Mouse (Mus musculus) midbrain, embryonic 16.5 days (tissue): ENCODE measurements around the gene Lrba. TPM values are rescaled to one million over a fixed set of nuclear protein-coding genes. Genes with fewer than 3 reads are reported as not detected.
A peak's percentile ranks its signal among the peaks of the same experiment; 100 is the strongest.

Experiments
- ATAC-seq: fragments of 200-750 bp; cut with Nextera tagmentation; 2 replicates; pipeline ENCODE4 v1.8.0; 2017; ENCODE audit warnings: moderate TSS enrichment
- H3K27ac ChIP-seq: fragments of 300-500 bp; sonication (generic); 2 replicates; pipeline ENCODE4 v1.5.1; 2014; ENCODE audit warnings: mild to moderate bottlenecking, low read length, mixed read lengths
- H3K27me3 ChIP-seq: fragments of 300-500 bp; sonication (generic); 2 replicates; pipeline ENCODE4 v1.6.1; 2014; ENCODE audit warnings: low read depth, low read length, mixed read lengths; ENCODE audit not compliant: control insufficient read depth, insufficient read depth
- H3K36me3 ChIP-seq: fragments of 300-500 bp; sonication (generic); 2 replicates; pipeline ENCODE4 v1.6.1; 2014; ENCODE audit warnings: mild to moderate bottlenecking, low read length, moderate library complexity, mixed read lengths; ENCODE audit not compliant: control insufficient read depth, insufficient read depth
- H3K4me1 ChIP-seq: fragments of 300-500 bp; sonication (generic); 2 replicates; pipeline ENCODE4 v1.6.1; 2014; ENCODE audit warnings: mild to moderate bottlenecking, low read length, mixed read lengths; ENCODE audit not compliant: control insufficient read depth, insufficient read depth
- H3K4me2 ChIP-seq: fragments of 300-500 bp; sonication (generic); 2 replicates; pipeline ENCODE4 v1.6.1; 2014; ENCODE audit warnings: mild to moderate bottlenecking, low read length, mixed read lengths
- H3K4me3 ChIP-seq: fragments of 300-500 bp; sonication (generic); 2 replicates; pipeline ENCODE4 v1.5.1; 2014; ENCODE audit warnings: low read depth, mild to moderate bottlenecking, low read length, moderate library complexity, mixed read lengths
- H3K9ac ChIP-seq: fragments of 300-500 bp; sonication (generic); 2 replicates; pipeline ENCODE4 v1.6.1; 2014; ENCODE audit warnings: low read depth, low read length, mixed read lengths
- H3K9me3 ChIP-seq: fragments of 300-500 bp; sonication (generic); replicated peaks from 2 replicates; pipeline ENCODE4 v1.6.1; 2014; ENCODE audit warnings: mild to moderate bottlenecking, low read length, mixed read lengths; ENCODE audit not compliant: control insufficient read depth, poor library complexity, severe bottlenecking
- WGBS: fragments of 180-500 bp; shearing (Covaris S2); extraction: QIAGEN DNeasy Blood & Tissue Kit; methylation state at CpG from one replicate; pipeline ENCODE4 v1.1.7; 2014; 5-methylcytosine and 5-hydroxymethylcytosine counted together
- polyA plus RNA-seq: library from polyadenylated mRNA; unstranded; fragments of >200 nt; fragmentation: Nextera tagmentation; extraction: Ambion mirVana; gene quantifications from 2 replicates; pipeline ENCODE4 v1.2.1, GENCODE M21; 2015

Lrba gene
- polyA plus RNA-seq, 1 experiment from 2014 or later, result 4.5 TPM

GRCm38 (mm10) chr3:86754595-86755557 is 530.4 kb downstream of the Lrba start:
- 0 out of 2 replicates have a peak overlapping the region, but pooled peaks have one; percentile 18 for H3K9ac ChIP-seq
- 50% methylated on average over 14 of the region's 14 CpGs for WGBS
- ATAC-seq, result peak; percentile 57

GRCm38 (mm10) chr3:86756548-86756947 is 532.1 kb downstream of the Lrba start:
- no peak for ATAC-seq
- Histone ChIP-seq H3K36me3 (no peaks in the 10 kb centered on the region), H3K4me3 (no peak overlapping the region), H3K4me2 (no peak overlapping the region), H3K9ac (no peak overlapping the region), H3K4me1 (peaks cover 5% of the 10 kb centered on the region; the same call in 1 of the 2 replicates), H3K9me3 (no peaks in the 10 kb centered on the region), H3K27ac (no peak overlapping the region), H3K27me3 (no peaks in the 10 kb centered on the region)
- 85% methylated on average over 1 of the region's 1 CpGs for WGBS

More at GRCm38 (mm10) chr3:86754595-86755557, 530.4 kb downstream of the Lrba start:
- H3K4me2 ChIP-seq, result peak overlapping the region; percentile 4; the same call in 1 of the 2 replicates
- H3K27ac ChIP-seq, result peak overlapping the region; percentile 10
- no peak overlapping the region for H3K4me3 ChIP-seq
- H3K9me3 ChIP-seq, result no peaks in the 10 kb centered on the region
- peaks cover 12% of the 10 kb centered on the region for H3K4me1 ChIP-seq
- H3K36me3 ChIP-seq, result no peaks in the 10 kb centered on the region
- no peaks in the 10 kb centered on the region for H3K27me3 ChIP-seq

- Histone ChIP-seq H3K27ac (no peak overlapping the region), H3K9ac (no peak overlapping the region), H3K36me3 (no peaks in the 10 kb centered on the region), H3K4me1 (peaks cover 5% of the 10 kb centered on the region; the same call in 1 of the 2 replicates), H3K9me3 (no peaks in the 10 kb centered on the region), H3K4me2 (peak overlapping the region; percentile 29), H3K27me3 (no peaks in the 10 kb centered on the region), H3K4me3 (no peak overlapping the region)
- no peak for ATAC-seq
- 67% methylated on average over 6 of the region's 6 CpGs for WGBS
Observed at GRCm38 (mm10) chr3:86758727-86759126, 534.2 kb downstream of the Lrba start.

GRCm38 (mm10) chr3:86759383-86759782 is 534.9 kb downstream of the Lrba start:
- H3K9ac ChIP-seq, result no peak overlapping the region

GRCm38 (mm10) chr3:86759834-86760233 is 535.4 kb downstream of the Lrba start:
- Histone ChIP-seq H3K9ac (0 out of 2 replicates have a peak overlapping the region, but pooled peaks have one; percentile 40), H3K36me3 (no peaks in the 10 kb centered on the region), H3K27ac (no peak overlapping the region), H3K9me3 (no peaks in the 10 kb centered on the region), H3K4me3 (no peak overlapping the region), H3K4me2 (peak overlapping the region; percentile 38), H3K4me1 (peaks cover under 1% of the 10 kb centered on the region; the same call in 1 of the 2 replicates), H3K27me3 (no peaks in the 10 kb centered on the region)
- 43% methylated on average over 8 of the region's 8 CpGs for WGBS
- ATAC-seq, result no peak

More at GRCm38 (mm10) chr3:86759383-86759782, 534.9 kb downstream of the Lrba start:
- WGBS, result 64% methylated on average over 1 of the region's 1 CpGs
- Histone ChIP-seq H3K36me3 (no peaks in the 10 kb centered on the region), H3K4me1 (peaks cover 5% of the 10 kb centered on the region; the same call in 1 of the 2 replicates), H3K4me2 (peak overlapping the region; percentile 20; the same call in 1 of the 2 replicates), H3K27ac (no peak overlapping the region), H3K9me3 (no peaks in the 10 kb centered on the region), H3K27me3 (no peaks in the 10 kb centered on the region), H3K4me3 (no peak overlapping the region)
- ATAC-seq, result no peak

- Histone ChIP-seq H3K27me3 (no peaks in the 10 kb centered on the region), H3K27ac (no peak overlapping the region), H3K4me1 (no peaks in the 10 kb centered on the region), H3K9me3 (no peaks in the 10 kb centered on the region), H3K9ac (no peak overlapping the region), H3K36me3 (no peaks in the 10 kb centered on the region), H3K4me3 (no peak overlapping the region), H3K4me2 (peak overlapping the region; percentile 28; the same call in 1 of the 2 replicates)
- no peak for ATAC-seq
- 61% methylated on average over 7 of the region's 7 CpGs for WGBS
Observed at GRCm38 (mm10) chr3:86760474-86760873, 536.0 kb downstream of the Lrba start.

GRCm38 (mm10) chr3:86761095-86762035 is 536.9 kb downstream of the Lrba start:
- Histone ChIP-seq H3K27me3 (no peaks in the 10 kb centered on the region), H3K4me2 (no peak overlapping the region), H3K4me1 (no peaks in the 10 kb centered on the region), H3K9me3 (no peaks in the 10 kb centered on the region), H3K4me3 (no peak overlapping the region), H3K9ac (no peak overlapping the region), H3K27ac (no peak overlapping the region), H3K36me3 (no peaks in the 10 kb centered on the region)
- peak; percentile 92 for ATAC-seq
- WGBS, result 53% methylated on average over 9 of the region's 9 CpGs

GRCm38 (mm10) chr3:86762036-86762415 is 537.5 kb downstream of the Lrba start:
- Histone ChIP-seq H3K36me3 (no peaks in the 10 kb centered on the region), H3K4me3 (no peak overlapping the region), H3K9ac (no peak overlapping the region), H3K27ac (no peak overlapping the region), H3K4me1 (no peaks in the 10 kb centered on the region), H3K9me3 (no peaks in the 10 kb centered on the region), H3K4me2 (no peak overlapping the region), H3K27me3 (no peaks in the 10 kb centered on the region)
- peak; percentile 52; the same call in 1 of the 2 replicates for ATAC-seq
- 85% methylated on average over 6 of the region's 6 CpGs for WGBS
